Mouse (Mus musculus): ENCODE results near the gene Spred2.
"Not testable (repeated sequence)": the region's sequence is repeated elsewhere in the genome, so short reads cannot be mapped to it uniquely, and the experiment has no call there.

The Spred2 gene

GRCm38 (mm10) chr11:20052814-20053536 lies 128.8 kb downstream of the Spred2 start:
- DNase-seq (ENCODE audit: low read depth, low spot score): no peak

GRCm38 (mm10) chr11:20053951-20054350 lies 129.8 kb downstream of the Spred2 start:
- DNase-seq (ENCODE audit: low read depth, low spot score): no peak

- no peak for DNase-seq (ENCODE audit: low read depth, low spot score)
These were observed 130.4 kb downstream of the Spred2 start for GRCm38 (mm10) chr11:20054617-20055016.

GRCm38 (mm10) chr11:20056168-20056567 lies 132.0 kb downstream of the Spred2 start:
- no peak for DNase-seq (ENCODE audit: low read depth, low spot score)

GRCm38 (mm10) chr11:20057429-20057828 lies 133.3 kb downstream of the Spred2 start:
- no peak for DNase-seq (ENCODE audit: low read depth, low spot score)

GRCm38 (mm10) chr11:20059736-20060135 lies 135.6 kb downstream of the Spred2 start:
- DNase-seq (ENCODE audit: low read depth, low spot score): no peak

GRCm38 (mm10) chr11:20062801-20063200 lies 138.6 kb downstream of the Spred2 start:
- DNase-seq (ENCODE audit: low read depth, low spot score): not testable (repeated sequence)

- DNase-seq (ENCODE audit: low read depth, low spot score): not testable (repeated sequence)
These were observed 139.9 kb downstream of the Spred2 start for GRCm38 (mm10) chr11:20064086-20064485.

- no peak for DNase-seq (ENCODE audit: low read depth, low spot score)
These were observed 140.8 kb downstream of the Spred2 start for GRCm38 (mm10) chr11:20064926-20065325.

- DNase-seq (ENCODE audit: low read depth, low spot score): no peak
These were observed 141.9 kb downstream of the Spred2 start for GRCm38 (mm10) chr11:20066106-20066505.

- DNase-seq (ENCODE audit: low read depth, low spot score): no peak
These were observed 143.3 kb downstream of the Spred2 start for GRCm38 (mm10) chr11:20067521-20067920.

GRCm38 (mm10) chr11:20068346-20069004 lies 144.3 kb downstream of the Spred2 start:
- DNase-seq (ENCODE audit: low read depth, low spot score): no peak

GRCm38 (mm10) chr11:20072174-20072573 lies 148.0 kb downstream of the Spred2 start:
- DNase-seq (ENCODE audit: low read depth, low spot score): peak; percentile 41

GRCm38 (mm10) chr11:20072826-20073225 lies 148.7 kb downstream of the Spred2 start:
- DNase-seq (ENCODE audit: low read depth, low spot score): no peak

Measured in retina, postnatal 7 days (tissue).